Mouse (Mus musculus) splenic B cell, adult 2 months (primary cell): ENCODE data around the gene Gm45716.

ENCODE experiments used
- DNase-seq: peaks from one replicate; pipeline ENCODE4 v3.0.0-alpha.2; 2011; ENCODE audit warnings: low read depth, low spot score
- H3K27me3 ChIP-seq: 2 replicates; pipeline ENCODE4 v1.6.1; 2012; ENCODE audit warnings: mild to moderate bottlenecking, low read length, moderate library complexity, mixed read lengths; ENCODE audit not compliant: control insufficient read depth, poor library complexity, insufficient read depth, severe bottlenecking
- H3K36me3 ChIP-seq: 2 replicates; pipeline ENCODE4 v1.6.1; 2012; ENCODE audit warnings: mild to moderate bottlenecking, low read length, moderate library complexity, mixed read lengths; ENCODE audit not compliant: control insufficient read depth, poor library complexity, insufficient read depth, severe bottlenecking

Gene Gm45716

DNA sequence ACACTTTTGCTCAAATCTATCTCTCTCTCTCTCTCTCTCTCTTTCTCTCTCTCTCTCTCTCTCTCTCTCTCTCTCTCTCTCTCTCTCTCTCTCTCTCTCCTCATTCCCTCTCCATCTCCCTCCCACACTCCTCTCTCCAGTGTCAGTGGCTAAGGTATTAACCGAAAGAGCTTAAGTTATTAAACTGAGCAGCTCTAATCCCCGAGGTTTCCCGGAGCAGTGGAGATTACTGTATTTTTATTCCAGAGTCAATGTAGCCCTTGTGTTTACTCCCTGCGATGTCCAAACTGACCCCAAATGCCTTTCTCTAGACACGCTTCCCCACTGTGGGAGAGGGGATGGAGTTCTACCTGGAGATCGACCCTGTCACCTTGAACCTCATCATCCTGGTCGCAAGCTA lies at the start of gene Gm45716:
Gene Gm45716 (plus strand): TSS at position 243 of the 400 bp plus-strand sequence.
- DNase-seq, result no peak
- Histone ChIP-seq H3K36me3 (no peaks in the 10 kb centered on the region), H3K27me3 (no peaks in the 10 kb centered on the region)

DNA sequence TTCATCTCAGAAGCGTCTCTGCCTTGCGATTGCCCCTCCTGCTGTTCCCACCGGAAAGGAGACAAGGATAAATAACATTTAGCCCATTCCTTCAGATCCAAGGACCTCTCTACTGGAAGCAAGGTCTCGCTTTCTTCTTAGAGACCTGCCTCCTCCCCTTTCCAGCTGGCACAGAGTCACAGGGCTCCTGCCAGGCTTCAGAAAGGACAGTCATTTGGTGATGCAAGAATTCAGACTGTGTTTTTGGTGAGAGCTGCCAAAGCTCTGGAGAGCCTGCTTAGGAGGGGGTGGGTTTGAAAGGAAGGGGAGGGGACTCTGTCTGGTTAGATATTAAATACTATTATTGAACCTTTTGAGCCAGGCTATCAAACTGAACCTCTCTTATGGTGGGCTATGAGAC lies 45.1 kb upstream of the Gm45716 start:
- Histone ChIP-seq H3K36me3 (no peaks in the 10 kb centered on the region), H3K27me3 (no peaks in the 10 kb centered on the region)
- no peak for DNase-seq

DNA sequence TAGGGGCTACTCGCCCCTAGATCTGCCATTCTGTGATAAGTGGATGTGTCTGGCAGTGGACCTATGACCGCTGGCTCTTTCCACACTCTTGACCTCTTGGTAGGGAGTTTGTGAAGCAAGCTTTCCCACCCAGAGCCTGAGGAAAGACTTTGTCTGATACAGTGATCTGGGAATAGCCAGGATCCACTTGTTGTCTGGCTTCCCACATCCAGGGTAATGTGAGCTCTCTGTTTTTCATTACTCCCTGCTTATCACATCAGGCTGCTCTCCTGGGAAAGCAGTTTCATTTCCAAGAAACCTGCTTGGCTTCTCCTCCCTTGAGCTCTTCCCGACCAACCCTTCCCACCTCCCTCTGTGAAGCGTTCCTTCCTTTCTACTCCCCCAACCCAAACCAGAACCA lies 44.5 kb upstream of the Gm45716 start:
- DNase-seq, result no peak
- H3K27me3 ChIP-seq, result no peaks in the 10 kb centered on the region
- no peaks in the 10 kb centered on the region for H3K36me3 ChIP-seq

DNA sequence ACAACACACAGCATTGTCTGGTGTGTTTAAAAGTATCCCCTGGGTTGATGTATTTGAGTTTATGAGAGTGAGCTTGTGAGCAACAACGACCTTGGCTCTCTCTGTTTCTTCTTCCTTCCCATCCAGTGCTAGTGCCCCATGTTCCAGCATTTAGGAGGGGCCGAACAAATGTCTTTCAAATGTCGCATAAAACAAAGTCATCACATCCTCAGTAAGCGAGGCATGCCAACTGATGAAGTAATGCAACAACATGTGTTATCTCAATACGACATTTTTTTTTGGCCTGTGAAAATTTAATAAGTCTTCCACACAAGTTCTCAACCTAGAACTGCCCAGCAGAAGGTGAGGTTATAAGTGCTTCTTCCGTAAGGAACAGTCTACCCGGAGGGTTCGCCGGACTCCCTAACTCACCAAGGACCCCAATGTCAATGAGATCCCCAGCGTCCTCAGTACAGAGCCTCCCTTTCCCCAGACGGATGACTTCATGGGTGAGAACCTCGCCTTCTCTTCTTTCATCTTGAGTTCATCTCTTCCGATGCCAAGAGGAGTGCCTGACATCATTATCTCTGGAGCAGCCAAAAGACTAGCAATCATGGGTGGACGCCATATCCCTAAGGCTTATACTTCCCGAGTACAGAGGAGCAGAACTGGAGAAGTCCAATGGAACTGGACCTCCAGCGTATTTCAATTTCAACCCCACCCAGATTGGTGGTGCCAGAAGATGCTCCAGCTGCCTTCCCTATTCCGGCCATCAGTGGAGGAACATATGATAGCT lies 41.2 kb upstream of the Gm45716 start:
- no peak for DNase-seq
- no peaks in the 10 kb centered on the region for H3K36me3 ChIP-seq
- H3K27me3 ChIP-seq, result no peaks in the 10 kb centered on the region

DNA sequence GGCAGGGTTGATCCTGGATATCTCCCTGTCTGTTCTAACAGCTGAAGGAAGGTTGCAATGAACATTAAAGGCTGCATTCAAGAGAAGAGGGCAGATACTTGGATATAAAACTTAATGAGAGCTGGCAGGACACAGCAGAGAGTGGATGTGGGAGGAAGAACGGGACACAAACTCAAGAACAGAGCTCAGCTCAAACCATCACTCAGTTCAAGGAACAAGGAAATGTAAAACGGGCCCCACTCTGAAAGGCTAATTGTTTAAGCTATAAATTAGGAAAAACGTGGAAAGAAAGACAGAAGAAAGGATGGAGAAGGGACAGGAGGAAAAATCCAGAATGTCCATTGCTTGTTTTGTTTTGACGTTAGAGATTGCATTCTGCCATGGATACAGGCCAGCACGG lies 32.4 kb upstream of the Gm45716 start:
- H3K36me3 ChIP-seq, result no peaks in the 10 kb centered on the region
- no peak for DNase-seq
- H3K27me3 ChIP-seq, result no peaks in the 10 kb centered on the region

DNA sequence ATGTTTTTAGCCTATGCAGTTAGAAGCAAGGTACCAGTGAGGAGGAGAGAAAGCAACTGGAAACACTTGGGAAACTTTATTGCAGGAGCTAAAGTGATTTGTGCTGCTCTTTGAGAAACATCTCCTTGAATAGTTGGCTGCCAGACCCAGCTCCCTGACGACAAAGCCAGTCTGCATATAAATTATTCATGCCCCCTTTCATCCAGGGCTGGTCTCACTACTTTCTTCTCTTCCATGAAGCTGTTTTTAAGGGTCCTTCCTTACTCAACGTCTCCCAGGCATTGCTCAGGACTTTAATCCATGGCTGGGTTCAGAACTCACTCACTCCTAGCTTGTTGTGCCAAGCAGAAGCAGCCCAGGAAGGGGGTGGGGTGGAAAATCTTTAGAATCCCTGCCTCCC lies 32.0 kb upstream of the Gm45716 start:
- no peaks in the 10 kb centered on the region for H3K36me3 ChIP-seq
- DNase-seq, result no peak

DNA sequence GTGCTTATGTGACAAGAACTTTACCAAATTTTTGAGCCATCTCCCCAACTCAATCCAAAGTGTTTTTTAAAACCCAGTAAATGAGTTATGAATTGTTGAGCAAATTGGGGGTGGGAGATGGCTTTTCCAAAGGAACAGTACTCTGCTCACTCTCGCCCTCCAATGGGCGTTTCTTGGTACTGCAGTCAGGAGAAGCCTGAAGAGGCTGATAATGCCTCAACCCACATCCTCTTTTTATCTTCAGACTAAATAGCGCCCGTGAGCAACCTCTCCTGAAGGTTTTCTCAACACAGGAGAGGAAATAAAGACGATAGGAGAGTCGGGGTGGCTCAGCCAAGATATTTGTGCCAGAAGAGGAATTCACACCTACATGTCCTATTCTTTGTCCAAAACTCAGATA lies 19.7 kb upstream of the Gm45716 start:
- Histone ChIP-seq H3K27me3 (no peaks in the 10 kb centered on the region), H3K36me3 (no peaks in the 10 kb centered on the region)
- peak; percentile 17 for DNase-seq

More for the DNA sequence above, 32.0 kb upstream of the Gm45716 start:
- no peaks in the 10 kb centered on the region for H3K27me3 ChIP-seq

DNA sequence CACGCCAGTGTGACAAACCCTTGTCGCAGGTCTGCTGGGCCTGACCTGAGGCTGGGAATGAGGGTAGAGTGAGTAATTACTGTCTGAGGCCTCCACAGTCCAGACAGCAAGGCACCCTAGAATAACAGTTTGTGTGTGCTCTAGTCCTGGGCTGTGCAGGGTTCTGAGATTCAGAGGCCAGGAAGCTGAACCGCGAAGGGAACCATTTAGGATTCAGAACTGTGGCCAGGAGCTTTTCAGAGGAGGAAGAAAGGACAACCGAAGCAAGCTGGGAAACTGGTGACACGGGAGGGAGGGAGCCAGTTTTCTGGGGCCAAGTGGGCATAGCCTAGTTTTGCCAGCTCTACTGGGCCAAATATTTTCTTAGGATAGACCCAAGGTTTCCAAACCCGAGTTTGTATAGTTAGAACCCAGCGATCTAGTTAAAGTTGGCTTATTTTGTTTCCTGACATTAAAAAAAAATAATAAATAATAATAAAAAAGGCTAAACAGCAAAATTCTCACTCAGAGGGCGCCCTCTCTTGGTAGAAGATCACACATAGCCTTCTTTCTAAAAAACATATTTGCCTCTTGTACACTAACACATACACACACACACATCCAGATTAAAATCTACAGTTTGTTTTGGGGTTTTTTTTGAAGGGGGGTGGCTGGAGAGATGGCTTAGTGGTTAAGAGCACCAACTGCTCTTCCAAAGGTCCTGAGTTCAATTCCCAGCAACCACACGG lies 19.0 kb upstream of the Gm45716 start:
- Histone ChIP-seq H3K36me3 (no peaks in the 10 kb centered on the region), H3K27me3 (no peaks in the 10 kb centered on the region)
- DNase-seq, result no peak

DNA sequence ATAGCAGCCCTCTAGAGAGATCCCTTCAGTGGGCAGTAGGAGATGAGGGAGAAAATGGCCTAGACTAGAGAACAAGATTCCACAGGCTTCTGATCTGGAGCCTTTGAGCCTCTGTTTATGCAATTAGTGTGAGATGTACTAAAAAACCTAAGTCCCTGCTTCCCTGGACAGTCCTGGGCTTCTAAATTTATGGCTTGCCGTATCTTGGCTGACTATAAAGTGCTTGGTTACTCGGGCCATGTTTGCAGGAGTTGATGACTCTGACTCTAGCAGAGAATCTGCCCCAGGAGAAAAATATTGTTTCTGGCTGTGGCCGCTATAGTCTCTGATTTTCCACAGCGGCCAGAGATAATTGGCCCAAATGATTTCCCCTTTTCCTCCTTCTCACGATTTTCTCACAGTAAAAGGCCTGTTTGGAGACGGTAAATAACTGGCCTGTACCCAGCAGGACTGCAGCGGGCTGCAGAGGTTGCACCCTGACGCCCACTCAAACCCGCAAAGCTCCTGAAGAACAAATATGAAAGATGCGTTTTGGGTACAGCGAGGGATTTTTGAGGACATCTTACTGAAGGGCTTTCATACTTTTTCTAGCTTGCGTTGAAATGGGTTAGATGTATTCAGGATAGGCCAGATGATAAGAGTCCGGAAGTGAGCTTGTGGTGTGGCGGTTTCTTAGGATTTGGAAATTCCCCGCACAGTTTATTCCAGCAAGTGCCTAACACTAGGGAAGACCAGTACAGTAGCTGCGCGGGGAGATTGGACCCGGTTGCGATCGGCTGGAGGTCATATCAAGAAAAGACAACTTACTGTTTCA lies 18.1 kb upstream of the Gm45716 start:
- no peaks in the 10 kb centered on the region for H3K36me3 ChIP-seq
- no peak for DNase-seq
- no peaks in the 10 kb centered on the region for H3K27me3 ChIP-seq

DNA sequence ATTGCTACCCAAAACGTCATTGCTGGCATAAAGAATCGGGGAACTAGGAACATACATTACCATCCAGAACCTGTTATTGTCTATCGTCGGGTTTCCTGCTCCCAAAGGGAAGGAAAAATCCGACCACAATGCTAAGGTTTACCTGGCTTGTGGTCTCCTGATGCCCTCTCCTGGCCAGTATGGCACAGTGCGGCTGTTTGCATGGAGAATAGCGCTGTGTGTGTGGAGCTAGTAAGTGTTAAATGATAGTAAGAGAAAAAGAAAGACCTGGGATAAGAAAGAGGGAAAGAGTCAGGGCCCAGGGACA lies 17.5 kb upstream of the Gm45716 start:
- Histone ChIP-seq H3K27me3 (no peaks in the 10 kb centered on the region), H3K36me3 (no peaks in the 10 kb centered on the region)
- peak; percentile 45 for DNase-seq

DNA sequence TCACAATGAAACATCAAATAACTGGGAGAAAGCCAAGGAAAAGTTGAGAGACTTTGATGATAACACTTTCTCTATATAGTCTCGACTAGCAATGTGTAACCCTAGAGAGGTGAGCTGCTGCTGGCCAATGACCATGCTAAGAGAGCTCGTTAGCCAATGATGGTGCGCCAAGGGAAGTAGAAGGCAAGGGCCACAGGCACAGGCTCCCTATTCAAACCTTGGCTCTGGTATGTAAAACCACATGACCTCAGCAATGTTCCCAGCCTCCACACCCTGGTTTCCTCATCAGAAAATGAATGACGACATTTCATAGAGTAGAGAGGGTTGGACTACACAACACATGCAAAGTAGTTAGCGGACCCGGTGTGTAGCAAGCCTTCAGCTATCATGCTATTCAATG lies 15.2 kb upstream of the Gm45716 start:
- no peak for DNase-seq
- Histone ChIP-seq H3K27me3 (no peaks in the 10 kb centered on the region), H3K36me3 (no peaks in the 10 kb centered on the region)

DNA sequence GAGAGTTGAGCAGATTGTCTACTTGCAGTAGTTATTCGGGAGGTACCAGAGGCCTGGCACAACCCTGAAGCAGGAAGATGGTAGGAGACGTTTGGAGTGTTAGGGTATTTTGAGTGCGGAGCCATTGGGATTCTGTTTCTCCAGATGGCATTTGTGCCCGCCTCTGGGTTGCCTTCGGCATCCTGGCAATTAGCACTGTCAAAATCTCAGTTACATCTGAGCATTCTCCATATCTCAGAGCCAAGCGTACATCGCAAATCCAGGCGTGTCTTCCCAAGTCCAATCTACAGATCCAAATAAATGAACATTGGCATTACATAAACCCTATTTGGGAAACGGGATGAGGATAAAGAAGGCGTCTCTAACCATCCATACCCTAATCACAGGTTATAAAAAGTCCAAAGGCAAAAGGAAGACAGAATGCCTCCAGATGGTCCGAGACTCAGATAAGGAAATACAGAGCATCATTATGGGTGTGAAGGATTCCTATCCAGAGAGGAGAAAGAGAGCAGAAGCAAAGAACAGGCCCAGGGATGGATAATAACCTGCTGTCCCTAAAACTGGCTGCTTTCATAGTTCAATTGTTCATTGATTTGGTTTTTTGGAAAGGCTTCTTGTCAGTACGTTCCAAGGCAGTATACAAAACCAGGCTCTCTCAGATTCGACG lies 11.7 kb upstream of the Gm45716 start:
- no peak for DNase-seq
- Histone ChIP-seq H3K36me3 (no peaks in the 10 kb centered on the region), H3K27me3 (no peaks in the 10 kb centered on the region)

DNA sequence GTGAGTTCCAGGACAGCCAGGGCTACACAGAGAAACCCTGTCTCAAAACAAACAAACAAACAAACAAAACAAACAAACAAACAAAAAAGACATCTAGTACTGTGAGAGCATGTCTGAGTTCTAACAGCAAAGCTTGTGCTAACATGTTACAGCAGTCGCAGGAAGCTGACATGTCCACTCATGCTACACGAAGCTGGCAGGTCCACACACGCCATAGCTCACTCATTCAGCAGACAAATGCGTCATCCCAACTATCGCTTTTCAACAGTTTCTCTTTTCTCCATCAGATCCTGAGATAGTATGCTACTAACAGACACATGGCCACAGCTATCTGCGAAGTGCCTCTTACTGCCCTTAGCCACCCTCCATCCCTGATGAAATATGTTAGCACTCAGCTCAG lies 10.1 kb upstream of the Gm45716 start:
- H3K36me3 ChIP-seq, result no peaks in the 10 kb centered on the region
- no peak for DNase-seq
- no peaks in the 10 kb centered on the region for H3K27me3 ChIP-seq

DNA sequence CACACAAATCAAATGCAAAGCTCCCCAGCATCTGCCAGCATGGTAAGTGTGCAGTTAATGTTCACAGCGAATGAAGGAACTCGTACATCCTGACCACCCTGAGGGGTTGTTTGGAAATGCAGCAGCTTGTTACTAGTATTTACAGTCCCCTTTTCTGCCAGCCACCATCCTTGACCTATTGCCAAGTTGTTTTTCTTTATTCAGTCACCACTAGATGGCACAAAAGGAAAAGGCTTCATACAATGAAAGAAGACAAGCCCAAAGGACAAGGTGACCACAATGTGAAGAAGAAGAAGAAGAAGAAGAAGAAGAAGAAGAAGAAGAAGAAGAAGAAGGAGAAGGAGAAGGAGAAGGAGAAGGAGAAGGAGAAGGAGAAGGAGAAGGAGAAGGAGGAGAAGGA lies 4.1 kb upstream of the Gm45716 start:
- H3K27me3 ChIP-seq, result no peaks in the 10 kb centered on the region
- H3K36me3 ChIP-seq, result no peaks in the 10 kb centered on the region
- peak; percentile 67 for DNase-seq

DNA sequence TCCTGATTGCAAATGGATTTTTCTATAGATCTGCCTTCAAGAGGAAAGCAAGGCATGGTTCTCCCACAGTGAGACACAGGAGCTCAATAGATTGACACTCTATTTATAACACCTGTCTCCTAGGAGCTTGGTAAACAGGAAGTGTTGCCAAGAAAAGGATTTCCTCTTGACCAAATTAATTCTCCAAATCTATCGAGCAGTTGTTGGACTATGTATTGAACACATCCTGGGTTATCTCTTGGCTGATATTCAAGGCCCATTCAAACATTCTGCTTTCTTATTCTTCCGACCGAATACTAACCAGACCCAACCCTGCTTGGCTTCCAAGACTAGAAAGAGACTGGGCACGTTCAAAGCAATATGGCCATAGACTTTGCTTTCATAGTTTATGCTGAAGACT lies 2.7 kb upstream of the Gm45716 start:
- no peak for DNase-seq
- H3K27me3 ChIP-seq, result no peaks in the 10 kb centered on the region
- no peaks in the 10 kb centered on the region for H3K36me3 ChIP-seq
